Mouse (Mus musculus): ENCODE measurements at regions not wholly inside any gene's neighbourhood (a gene's known extent, or its start where the extent isn't known, plus 50 kb on each side); places are given as distances from the start of the nearest gene placed in this dataset.

DNA sequence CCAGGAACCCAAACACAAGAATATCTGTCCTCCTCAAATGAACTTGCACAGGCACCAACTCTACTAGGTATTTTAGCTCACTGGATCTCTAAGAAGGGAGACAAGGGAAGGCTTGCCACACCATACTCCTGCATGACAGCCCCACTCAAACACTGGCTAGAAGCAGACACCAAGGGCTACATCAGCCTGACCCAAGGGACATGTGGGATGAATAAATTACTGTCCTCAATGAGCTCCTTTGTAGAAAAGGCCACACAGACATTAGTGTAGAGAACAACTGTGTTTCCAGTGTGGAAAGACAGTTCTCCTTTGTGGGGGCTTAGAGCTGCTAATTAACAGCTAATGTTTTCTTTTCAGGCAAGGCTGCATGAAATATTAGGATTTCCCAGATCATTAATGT, 335.9 kb upstream of the Clnk start:
- TF ChIP-seq USF1 (IDR thresholded peaks at IDR 0.05; ENCODE audit: low read depth, low read length): no peak
- TF ChIP-seq CTCF (IDR thresholded peaks at IDR 0.05 in 2 of 3, conservative IDR thresholded peaks at IDR 0.05 in 1 of 3; ENCODE audit: control insufficient read depth in 1 of 3, insufficient read depth in 1 of 3, low read depth in 2 of 3, low read length in 3 of 3, poor library complexity in 1 of 3, severe bottlenecking in 1 of 3): no peak
- no peak for TF ChIP-seq POLR2A (IDR thresholded peaks at IDR 0.05; ENCODE audit: control insufficient read depth in 1 of 2, insufficient read depth in 1 of 2, low read depth in 1 of 2, low read length in 2 of 2, poor library complexity in 1 of 2)
- no peak for TF ChIP-seq E2F4 (IDR thresholded peaks at IDR 0.05; ENCODE audit: borderline replicate concordance, low read depth, low read length)
- no peak for TF ChIP-seq POLR2AphosphoS2 (IDR thresholded peaks at IDR 0.05; ENCODE audit: low read length)
- TF ChIP-seq GABPA (IDR thresholded peaks at IDR 0.05; ENCODE audit: low read depth, low read length): no peak
- no peak for TF ChIP-seq EP300 (IDR thresholded peaks at IDR 0.05; ENCODE audit: low read depth in 1 of 2, low read length in 2 of 2)
- TF ChIP-seq MXI1 (IDR thresholded peaks at IDR 0.05; ENCODE audit: low read depth, low read length): no peak
- no peak for TF ChIP-seq KAT2A (conservative IDR thresholded peaks at IDR 0.05; ENCODE audit: low read depth, low read length)
- TF ChIP-seq HCFC1 (IDR thresholded peaks at IDR 0.05; ENCODE audit: low read depth, low read length): no peak
